ENCODE assay signal across 9 mouse cellular contexts in genomic region chr1:190173596-190173995, GRCm38 (mm10). TPM values are rescaled to one million over a fixed set of nuclear protein-coding genes. Genes with fewer than 3 reads are reported as not detected.
DNase-seq lines count a peak whose midpoint lies in the region; ATAC-seq and TF ChIP-seq lines count a peak whose summit lies in the region.
"Had no signal": no experiment of that assay in that cellular context is flagged by ENCODE, and none has a peak within 500 bp of the region (broad histone marks: within the 10 kb centered on the region; RNA-seq: fewer than 3 reads in every experiment).

No protein-coding gene starts in this region.

- no peak overlapping the region; the same call in 1 of the 2 replicates for H3K27ac ChIP-seq in hindbrain, embryonic 10.5 days
- H3K27ac ChIP-seq in hindbrain, embryonic 13.5 days: no peak overlapping the region
- H3K27ac ChIP-seq in forebrain, embryonic 13.5 days: no peak overlapping the region
- peak overlapping the region; percentile 69; the same call in 1 of the 2 replicates for H3K27ac ChIP-seq in liver, embryonic 16.5 days (ENCODE audit: low read length)
- H3K27ac ChIP-seq: macrophage had no signal

- peaks cover 57% of the 10 kb centered on the region for H3K4me1 ChIP-seq in hindbrain, embryonic 10.5 days (replicated peaks)
- peaks cover 60% of the 10 kb centered on the region for H3K4me1 ChIP-seq in hindbrain, embryonic 13.5 days (replicated peaks)
- peaks cover 57% of the 10 kb centered on the region for H3K4me1 ChIP-seq in forebrain, embryonic 13.5 days
- no peaks in the 10 kb centered on the region; the same call in 1 of the 2 replicates for H3K4me1 ChIP-seq in liver, embryonic 16.5 days (ENCODE audit: control insufficient read depth, low read depth, low read length)

- ATAC-seq in hindbrain, embryonic 13.5 days (ENCODE audit: low FRiP score): no peak
- no peak for ATAC-seq in forebrain, embryonic 13.5 days
- ATAC-seq in liver, embryonic 16.5 days (ENCODE audit: low read depth): no peak
- ATAC-seq in megakaryocyte-erythroid progenitor cell, adult 5-6 weeks (replicated peaks; ENCODE audit: low FRiP score, low TSS enrichment, poor library complexity, severe bottlenecking): no peak

- H3K36me3 ChIP-seq in hindbrain, embryonic 10.5 days: no peaks in the 10 kb centered on the region
- no peaks in the 10 kb centered on the region for H3K36me3 ChIP-seq in hindbrain, embryonic 13.5 days
- H3K36me3 ChIP-seq in forebrain, embryonic 13.5 days (ENCODE audit: poor library complexity, severe bottlenecking): no peaks in the 10 kb centered on the region
- H3K36me3 ChIP-seq in liver, embryonic 16.5 days (ENCODE audit: control insufficient read depth, insufficient read depth): no peaks in the 10 kb centered on the region

- H3K4me2 ChIP-seq in hindbrain, embryonic 13.5 days: no peak overlapping the region
- peak overlapping the region; percentile 87; the same call in 1 of the 2 replicates for H3K4me2 ChIP-seq in forebrain, embryonic 13.5 days
- H3K4me2 ChIP-seq in liver, embryonic 16.5 days (ENCODE audit: low read depth, low read length): peak overlapping the region; percentile 53; the same call in 1 of the 2 replicates

- peak; percentile 56 for DNase-seq in hindbrain, embryonic 10.5 days (ENCODE audit: low spot score)
- peak; percentile 44 for DNase-seq in brain, embryonic 14.5 days (ENCODE audit: low read depth)
- no peak for DNase-seq in thymus, postnatal 4 days
- no peak for DNase-seq in thymus, adult 18-20 months

- no peaks in the 10 kb centered on the region for H3K9me3 ChIP-seq in hindbrain, embryonic 10.5 days
- H3K9me3 ChIP-seq in hindbrain, embryonic 13.5 days: no peaks in the 10 kb centered on the region
- no peaks in the 10 kb centered on the region for H3K9me3 ChIP-seq in forebrain, embryonic 13.5 days (replicated peaks)
- no peaks in the 10 kb centered on the region for H3K9me3 ChIP-seq in liver, embryonic 16.5 days (replicated peaks; ENCODE audit: control insufficient read depth, low read length)

- peaks cover 72% of the 10 kb centered on the region for H3K27me3 ChIP-seq in hindbrain, embryonic 10.5 days (ENCODE audit: insufficient read depth, poor library complexity, severe bottlenecking)
- peaks cover 48% of the 10 kb centered on the region for H3K27me3 ChIP-seq in hindbrain, embryonic 13.5 days
- peaks cover 78% of the 10 kb centered on the region for H3K27me3 ChIP-seq in forebrain, embryonic 13.5 days
- peaks cover 78% of the 10 kb centered on the region for H3K27me3 ChIP-seq in liver, embryonic 16.5 days (ENCODE audit: control insufficient read depth, insufficient read depth, low read depth, low read length)

- 1% methylated on average over 16 of the region's 16 CpGs for WGBS in hindbrain, embryonic 10.5 days
- 1% methylated on average over 15 of the region's 16 CpGs for WGBS in hindbrain, embryonic 13.5 days
- 1% methylated on average over 14 of the region's 16 CpGs for WGBS in forebrain, embryonic 13.5 days
- 3% methylated on average over 12 of the region's 16 CpGs for WGBS in liver, embryonic 16.5 days (ENCODE audit: insufficient replicate concordance)

- H3K9ac ChIP-seq in hindbrain, embryonic 13.5 days: no peak overlapping the region
- H3K9ac ChIP-seq in forebrain, embryonic 13.5 days: no peak overlapping the region
- H3K9ac ChIP-seq in liver, embryonic 16.5 days (ENCODE audit: low read depth, low read length): no peak overlapping the region

- TF ChIP-seq POLR2A in brain, embryonic 14.5 days (IDR thresholded peaks at IDR 0.05; ENCODE audit: borderline replicate concordance, extremely low read depth, insufficient read depth, insufficient read length, poor library complexity, severe bottlenecking): no peak

- H3K4me3 ChIP-seq in hindbrain, embryonic 10.5 days: peak overlapping the region; percentile 84
- no peak overlapping the region for H3K4me3 ChIP-seq in hindbrain, embryonic 13.5 days
- H3K4me3 ChIP-seq in forebrain, embryonic 13.5 days: 0 out of 2 replicates have a peak overlapping the region, but pooled peaks have one; percentile 12
- H3K4me3 ChIP-seq in liver, embryonic 16.5 days (ENCODE audit: low read depth, low read length): peak overlapping the region; percentile 43; the same call in 1 of the 2 replicates

- TF ChIP-seq CTCF in brain, embryonic 14.5 days (IDR thresholded peaks at IDR 0.05; ENCODE audit: borderline replicate concordance, extremely low read depth, insufficient read depth, insufficient read length): no peak

RNA-seq across cellular contexts. Expression of gene Prox1, which starts 3.1 kb away (rescaled TPM):
- polyA plus RNA-seq in hindbrain, embryonic 10.5 days (2016; fragmentation: Nextera tagmentation; extraction: Ambion mirVana): 7.5 and 9.4 TPM in 2 replicates
- 7.8 and 8.8 TPM in 2 replicates for polyA plus RNA-seq in hindbrain, embryonic 13.5 days (2015; fragmentation: Nextera tagmentation; extraction: Ambion mirVana)
- 11.3 and 14.5 TPM in 2 replicates for polyA plus RNA-seq in brain, embryonic 14.5 days (2012; rRNA removed)
- polyA plus RNA-seq in forebrain, embryonic 13.5 days (2015; fragmentation: Nextera tagmentation; extraction: Ambion mirVana): 10.9 and 12.1 TPM in 2 replicates
- polyA plus RNA-seq in liver, embryonic 16.5 days (2015; fragmentation: Nextera tagmentation; extraction: Ambion mirVana): 6.8 and 7.6 TPM in 2 replicates
- not detected in 2 replicates for total RNA-seq in megakaryocyte-erythroid progenitor cell, adult 5-6 weeks (2014; fragmentation: Nextera tagmentation)
- 0.30 TPM in 1 of 2 replicates, not detected in the other for total RNA-seq in megakaryocyte-erythroid progenitor cell, adult 5-6 weeks (2017)

Comparison
In these comparisons a context has a peak if more than half of its experiments do, and no peak if none do; other contexts are left out.
1. DNase-seq: peak in hindbrain, embryonic 10.5 days (single experiment) and brain, embryonic 14.5 days (single experiment); none in thymus, postnatal 4 days (single experiment) and thymus, adult 18-20 months (0 of 2).